Comparison of ENCODE assay signal across 8 mouse cellular contexts in genomic region chr8:104640831-104641370, GRCm38 (mm10). TPM values are rescaled to one million over a fixed set of nuclear protein-coding genes. Genes with fewer than 3 reads are reported as not detected.
DNase-seq lines count a peak whose midpoint lies in the region; ATAC-seq and TF ChIP-seq lines count a peak whose summit lies in the region.

No protein-coding gene starts in this region.

- no peak for TF ChIP-seq EP300 in MEL (IDR thresholded peaks at IDR 0.05; ENCODE audit: low read depth in 1 of 2, low read length in 2 of 2)

- TF ChIP-seq RAD21 in MEL (IDR thresholded peaks at IDR 0.05; ENCODE audit: low read depth, low read length) = no peak

- 8% methylated on average over 25 of the region's 25 CpGs for WGBS in heart, embryonic 14.5 days
- WGBS in forebrain, embryonic 16.5 days = 15% methylated on average over 25 of the region's 25 CpGs
- WGBS in liver, embryonic 12.5 days (ENCODE audit: insufficient replicate concordance) = 6% methylated on average over 25 of the region's 25 CpGs

- TF ChIP-seq POLR2A in MEL (IDR thresholded peaks at IDR 0.05; ENCODE audit: control insufficient read depth in 1 of 2, insufficient read depth in 1 of 2, low read depth in 1 of 2, low read length in 2 of 2, poor library complexity in 1 of 2) = no peak

- H3K4me1 ChIP-seq in heart, embryonic 14.5 days (ENCODE audit: control insufficient read depth in 2 of 2, insufficient read depth in 2 of 2, low read length in 2 of 2) = peaks cover 8 to 11% of the 10 kb centered on the region in 2 experiments
- H3K4me1 ChIP-seq in MEL (ENCODE audit: control insufficient read depth in 1 of 2, insufficient read depth in 2 of 2, low read length in 2 of 2) = peaks cover 6 to 19% of the 10 kb centered on the region in 2 experiments
- H3K4me1 ChIP-seq in forebrain, embryonic 16.5 days (replicated peaks; ENCODE audit: control insufficient read depth, insufficient read depth, low read length) = peaks cover 16% of the 10 kb centered on the region
- H3K4me1 ChIP-seq in liver, embryonic 12.5 days = peaks cover 35% of the 10 kb centered on the region

- intact Hi-C loops in heart, postnatal 25 days (cut with DNase I) = loop anchor here (1.0 to 5.0 kb wide), 2 partner anchors 11 to 199 kb away; partner anchors contain the start of gene Dync1li2

- H3K4me3 ChIP-seq in heart, embryonic 14.5 days (ENCODE audit: control insufficient read depth in 1 of 2, insufficient read depth in 1 of 2, low read depth in 1 of 2, low read length in 2 of 2) = peak overlapping the region; percentile 87 to 94
- peak overlapping the region; percentile 66 to 92 for H3K4me3 ChIP-seq in MEL (ENCODE audit: control insufficient read depth in 1 of 2, insufficient read depth in 1 of 2, low read depth in 2 of 2, low read length in 2 of 2)
- peak overlapping the region; percentile 87 for H3K4me3 ChIP-seq in forebrain, embryonic 16.5 days (replicated peaks; ENCODE audit: low read length)
- H3K4me3 ChIP-seq in liver, embryonic 12.5 days = peak overlapping the region; percentile 89

- peak overlapping the region; percentile 51 to 74 for H3K27ac ChIP-seq in heart, embryonic 14.5 days (replicated peaks in 1 of 2; ENCODE audit: control insufficient read depth in 1 of 2, insufficient read depth in 1 of 2, low read depth in 2 of 2, low read length in 2 of 2)
- H3K27ac ChIP-seq in MEL (ENCODE audit: control insufficient read depth, low read depth, low read length) = peak overlapping the region; percentile 40; the same call in 1 of the 2 replicates
- no peak overlapping the region for H3K27ac ChIP-seq in forebrain, embryonic 16.5 days (ENCODE audit: low read length)
- H3K27ac ChIP-seq in liver, embryonic 12.5 days = peak overlapping the region; percentile 42

- H3K79me2 ChIP-seq in MEL (ENCODE audit: control insufficient read depth, insufficient read depth, low read length, poor library complexity) = peaks cover 14% of the 10 kb centered on the region

- no peak for TF ChIP-seq CTCF in MEL (IDR thresholded peaks at IDR 0.05 in 2 of 3, conservative IDR thresholded peaks at IDR 0.05 in 1 of 3; ENCODE audit: control insufficient read depth in 1 of 3, insufficient read depth in 1 of 3, low read depth in 2 of 3, low read length in 3 of 3, poor library complexity in 1 of 3, severe bottlenecking in 1 of 3)

- H3K27me3 ChIP-seq in heart, embryonic 14.5 days (ENCODE audit: control insufficient read depth, insufficient read depth, low read length) = no peaks in the 10 kb centered on the region
- H3K27me3 ChIP-seq in MEL (ENCODE audit: control insufficient read depth in 1 of 2, insufficient read depth in 2 of 2, low read length in 2 of 2) = no peaks in the 10 kb centered on the region
- no peaks in the 10 kb centered on the region for H3K27me3 ChIP-seq in forebrain, embryonic 16.5 days (replicated peaks; ENCODE audit: control insufficient read depth, insufficient read depth, low read length)
- no peaks in the 10 kb centered on the region for H3K27me3 ChIP-seq in liver, embryonic 12.5 days (replicated peaks)

- peaks cover 40% of the 10 kb centered on the region for H3K36me3 ChIP-seq in heart, embryonic 14.5 days (ENCODE audit: control insufficient read depth, insufficient read depth, low read length)
- H3K36me3 ChIP-seq in MEL (ENCODE audit: control insufficient read depth in 1 of 2, insufficient read depth in 2 of 2, low read length in 2 of 2) = peaks cover 0 to 18% of the 10 kb centered on the region in 2 experiments; a peak in 2 of 4 replicates
- H3K36me3 ChIP-seq in forebrain, embryonic 16.5 days (ENCODE audit: control insufficient read depth, insufficient read depth) = peaks cover 9% of the 10 kb centered on the region; the same call in 1 of the 2 replicates
- peaks cover 27% of the 10 kb centered on the region for H3K36me3 ChIP-seq in liver, embryonic 12.5 days

- H3K9me3 ChIP-seq in heart, embryonic 14.5 days (ENCODE audit: control insufficient read depth, low read length) = no peaks in the 10 kb centered on the region
- no peaks in the 10 kb centered on the region for H3K9me3 ChIP-seq in MEL (replicated peaks; ENCODE audit: insufficient read depth, low read length)
- no peaks in the 10 kb centered on the region for H3K9me3 ChIP-seq in forebrain, embryonic 16.5 days (ENCODE audit: control insufficient read depth, low read length)
- no peaks in the 10 kb centered on the region for H3K9me3 ChIP-seq in liver, embryonic 12.5 days (replicated peaks)

- peak overlapping the region; percentile 89 for H3K9ac ChIP-seq in heart, embryonic 14.5 days (ENCODE audit: low read length)
- H3K9ac ChIP-seq in MEL (ENCODE audit: control insufficient read depth, low read depth, low read length, poor library complexity, severe bottlenecking) = peak overlapping the region; percentile 92
- H3K9ac ChIP-seq in forebrain, embryonic 16.5 days (replicated peaks; ENCODE audit: low read depth, low read length) = peak overlapping the region; percentile 66
- peak overlapping the region; percentile 82 for H3K9ac ChIP-seq in liver, embryonic 12.5 days

- H3K4me2 ChIP-seq in heart, embryonic 14.5 days (ENCODE audit: low read length) = peak overlapping the region; percentile 86
- H3K4me2 ChIP-seq in forebrain, embryonic 16.5 days (ENCODE audit: low read length) = peak overlapping the region; percentile 91
- H3K4me2 ChIP-seq in liver, embryonic 12.5 days = peak overlapping the region; percentile 89

- ATAC-seq in heart, embryonic 14.5 days (ENCODE audit: insufficient number of reproducible peaks, insufficient read depth, low FRiP score, low read depth) = no peak
- ATAC-seq in forebrain, embryonic 16.5 days = no peak
- ATAC-seq in liver, embryonic 12.5 days = peak; percentile 1; the same call in 1 of the 2 replicates

- no peak for DNase-seq in heart, postnatal 25 days (ENCODE audit: low spot score)
- no peak for DNase-seq in MEL (ENCODE audit: low read depth, low spot score)
- peak; percentile 6 for DNase-seq in testis, postnatal 14 days (ENCODE audit: low spot score)
- no peak for DNase-seq in B cell, adult 2 months
- no peak for DNase-seq in right cerebral cortex, adult 2 months (ENCODE audit: low spot score in 2 of 2)

TF ChIP-seq in MEL, 35 proteins besides CTCF, POLR2A, EP300 and RAD21 (continues in another document):
- no peak for TF ChIP-seq ETS1 (IDR thresholded peaks at IDR 0.05; ENCODE audit: low read depth, low read length)
- TF ChIP-seq TCF12 (IDR thresholded peaks at IDR 0.05; ENCODE audit: low read depth, low read length) = no peak
- no peak for TF ChIP-seq JUND (IDR thresholded peaks at IDR 0.05; ENCODE audit: low read depth, low read length)
- no peak for TF ChIP-seq SIN3A (IDR thresholded peaks at IDR 0.05; ENCODE audit: low read length)
- TF ChIP-seq GABPA (IDR thresholded peaks at IDR 0.05; ENCODE audit: low read depth, low read length) = no peak
- TF ChIP-seq ELF1 (IDR thresholded peaks at IDR 0.05; ENCODE audit: low read depth, low read length) = no peak
- no peak for TF ChIP-seq NELFE (IDR thresholded peaks at IDR 0.05; ENCODE audit: low read depth, low read length)
- no peak for TF ChIP-seq MAFK (IDR thresholded peaks at IDR 0.05; ENCODE audit: borderline replicate concordance, low read depth, low read length)
- TF ChIP-seq MXI1 (IDR thresholded peaks at IDR 0.05; ENCODE audit: low read depth, low read length) = no peak; the same call in 1 of the 2 replicates
- no peak for TF ChIP-seq ZKSCAN1 (IDR thresholded peaks at IDR 0.05; ENCODE audit: low read depth, low read length)
- no peak for TF ChIP-seq KAT2A (conservative IDR thresholded peaks at IDR 0.05; ENCODE audit: low read depth, low read length)
- no peak for TF ChIP-seq SMC3 (IDR thresholded peaks at IDR 0.05; ENCODE audit: low read depth, low read length)
- TF ChIP-seq MYB (IDR thresholded peaks at IDR 0.05; ENCODE audit: low read depth, low read length) = no peak

RNA-seq across cellular contexts. Expression of gene Ciao2b, which starts 0.9 kb away (rescaled TPM):
- 198 and 201 TPM in 2 replicates for polyA plus RNA-seq in heart, embryonic 14.5 days (2014; fragmentation: Nextera tagmentation; extraction: Ambion mirVana)
- 10 to 100 TPM; 58.7 to 66.5 TPM for total RNA-seq in heart, postnatal 25 days (2021)
- 78.7 and 82.4 TPM in 2 replicates for total RNA-seq in MEL (2012; rRNA removed)
- polyA plus RNA-seq in MEL (2012; ENCODE audit: insufficient read depth in 1 of 2, insufficient read length in 2 of 2, low read depth in 1 of 2, low replicate concordance in 2 of 2, missing spikeins in 1 of 2) = 100 to 1,000 TPM in 1 of 2 experiments, not detected in 1; 110 TPM
- polyA plus RNA-seq in forebrain, embryonic 16.5 days (2015; fragmentation: Nextera tagmentation; extraction: Ambion mirVana) = 131 and 140 TPM in 2 replicates
- polyA plus RNA-seq in liver, embryonic 12.5 days (2016; fragmentation: Nextera tagmentation; extraction: Ambion mirVana) = 71.8 and 74.7 TPM in 2 replicates

RNA-seq across cellular contexts. Expression of gene Rrad, which starts 9.8 kb away (rescaled TPM):
- 338 and 417 TPM in 2 replicates for polyA plus RNA-seq in heart, embryonic 14.5 days (2014; fragmentation: Nextera tagmentation; extraction: Ambion mirVana)
- 100 to 1,000 TPM; 323 to 376 TPM for total RNA-seq in heart, postnatal 25 days (2021)
- total RNA-seq in MEL (2012; rRNA removed) = 8.9 and 9.0 TPM in 2 replicates
- 1 to 10 TPM in 1 of 2 experiments, not detected in 1; 9.4 TPM for polyA plus RNA-seq in MEL (2012; ENCODE audit: insufficient read depth in 1 of 2, insufficient read length in 2 of 2, low read depth in 1 of 2, low replicate concordance in 2 of 2, missing spikeins in 1 of 2)
- polyA plus RNA-seq in forebrain, embryonic 16.5 days (2015; fragmentation: Nextera tagmentation; extraction: Ambion mirVana) = 2.4 and 4.1 TPM in 2 replicates
- polyA plus RNA-seq in liver, embryonic 12.5 days (2016; fragmentation: Nextera tagmentation; extraction: Ambion mirVana) = 0.79 and 1.2 TPM in 2 replicates

RNA-seq across cellular contexts. Expression of gene Cdh16, which starts 16.7 kb away (rescaled TPM):
- polyA plus RNA-seq in heart, embryonic 14.5 days (2014; fragmentation: Nextera tagmentation; extraction: Ambion mirVana) = 21.5 and 26.4 TPM in 2 replicates
- 1 to 10 TPM; 2.4 to 3.1 TPM for total RNA-seq in heart, postnatal 25 days (2021)
- not detected in 2 replicates for total RNA-seq in MEL (2012; rRNA removed)
- under 1 TPM in 1 of 2 experiments, not detected in 1; 0.45 TPM for polyA plus RNA-seq in MEL (2012; ENCODE audit: insufficient read depth in 1 of 2, insufficient read length in 2 of 2, low read depth in 1 of 2, low replicate concordance in 2 of 2, missing spikeins in 1 of 2)
- 0.36 TPM in 1 of 2 replicates, not detected in the other for polyA plus RNA-seq in forebrain, embryonic 16.5 days (2015; fragmentation: Nextera tagmentation; extraction: Ambion mirVana)
- 0.21 and 0.36 TPM in 2 replicates for polyA plus RNA-seq in liver, embryonic 12.5 days (2016; fragmentation: Nextera tagmentation; extraction: Ambion mirVana)

RNA-seq across cellular contexts. Expression of gene Pdp2, which starts 49.6 kb away (rescaled TPM):
- 5.4 and 6.4 TPM in 2 replicates for polyA plus RNA-seq in heart, embryonic 14.5 days (2014; fragmentation: Nextera tagmentation; extraction: Ambion mirVana)
- total RNA-seq in heart, postnatal 25 days (2021) = 10 to 100 TPM; 20.1 to 29.0 TPM
- 12.2 and 12.3 TPM in 2 replicates for total RNA-seq in MEL (2012; rRNA removed)
- 10 to 100 TPM in 1 of 2 experiments, not detected in 1; 12.4 TPM for polyA plus RNA-seq in MEL (2012; ENCODE audit: insufficient read depth in 1 of 2, insufficient read length in 2 of 2, low read depth in 1 of 2, low replicate concordance in 2 of 2, missing spikeins in 1 of 2)
- 18.4 TPM in 2 replicates for polyA plus RNA-seq in forebrain, embryonic 16.5 days (2015; fragmentation: Nextera tagmentation; extraction: Ambion mirVana)
- polyA plus RNA-seq in liver, embryonic 12.5 days (2016; fragmentation: Nextera tagmentation; extraction: Ambion mirVana) = 5.8 and 6.0 TPM in 2 replicates

Comparison
In these comparisons a context has a peak if more than half of its experiments do, and no peak if none do; other contexts are left out.
1. RNA of gene Rrad, which starts 9.8 kb away (polyA plus RNA-seq): 338 to 417 TPM in heart, embryonic 14.5 days; 9.4 TPM in MEL, 2.4 to 4.1 TPM in forebrain, embryonic 16.5 days and 0.79 to 1.2 TPM in liver, embryonic 12.5 days; every median in the first group is over 10 times any median in the second.
2. RNA of gene Cdh16, which starts 16.7 kb away (polyA plus RNA-seq): 21.5 to 26.4 TPM in heart, embryonic 14.5 days; 0.45 TPM in MEL, 0.21 to 0.36 TPM in liver, embryonic 12.5 days and 0.36 TPM in forebrain, embryonic 16.5 days; every median in the first group is over 10 times any median in the second.
3. Peak in every context shown above with its lines, with median percentiles within 50 percentile points of each other: H3K4me2 ChIP-seq, H3K4me3 ChIP-seq and H3K9ac ChIP-seq.